Mouse (Mus musculus): Measurements from ENCODE around the gene Jup.

The Jup gene

GRCm38 (mm10) chr11:100408076-100408834 lies 10.7 kb upstream of the Jup start:
- peak in 1 of 2 experiments; percentile 79 for DNase-seq

- no peak for DNase-seq
Measured at GRCm38 (mm10) chr11:100406995-100407705, 9.6 kb upstream of the Jup start.

- DNase-seq, result no peak
Measured at GRCm38 (mm10) chr11:100406273-100406672, 8.7 kb upstream of the Jup start.

GRCm38 (mm10) chr11:100404456-100405074 lies 7.0 kb upstream of the Jup start:
- DNase-seq, result no peak

GRCm38 (mm10) chr11:100403445-100404134 lies 6.0 kb upstream of the Jup start:
- no peak for DNase-seq

GRCm38 (mm10) chr11:100402682-100403081 lies 5.1 kb upstream of the Jup start:
- DNase-seq, result no peak

GRCm38 (mm10) chr11:100402240-100402639 lies 4.7 kb upstream of the Jup start:
- no peak for DNase-seq

- no peak for DNase-seq
Measured at GRCm38 (mm10) chr11:100400842-100401241, 3.3 kb upstream of the Jup start.

GRCm38 (mm10) chr11:100399727-100400538 lies 2.4 kb upstream of the Jup start:
- DNase-seq, result no peak

- no peak for DNase-seq
Measured at GRCm38 (mm10) chr11:100399320-100399719, 1.8 kb upstream of the Jup start.

- DNase-seq, result no peak
Measured at GRCm38 (mm10) chr11:100398517-100398916, 954 bp upstream of the Jup start.

GRCm38 (mm10) chr11:100396886-100397599 lies 520 bp downstream of the Jup start:
- DNase-seq, result peak; percentile 71 to 73

GRCm38 (mm10) chr11:100395861-100396631 lies 1.5 kb downstream of the Jup start:
- peak; percentile 51 to 69 for DNase-seq

GRCm38 (mm10) chr11:100395200-100395599 lies 2.4 kb downstream of the Jup start:
- peak; percentile 91 to 95 for DNase-seq

GRCm38 (mm10) chr11:100394353-100395074 lies 3.0 kb downstream of the Jup start:
- peak; percentile 45 to 65 for DNase-seq

- DNase-seq, result no peak
Measured at GRCm38 (mm10) chr11:100393733-100394132, 3.8 kb downstream of the Jup start.

GRCm38 (mm10) chr11:100392958-100393357 lies 4.6 kb downstream of the Jup start:
- no peak for DNase-seq

GRCm38 (mm10) chr11:100391884-100392345 lies 5.6 kb downstream of the Jup start:
- DNase-seq, result no peak

GRCm38 (mm10) chr11:100391081-100391883 lies 6.3 kb downstream of the Jup start:
- peak; percentile 75 to 88 for DNase-seq

Measured in kidney, adult 8-10 months (tissue).